Mouse (Mus musculus): Measurements from ENCODE around the gene Rer1. TPM values are rescaled to one million over a fixed set of nuclear protein-coding genes. Genes with fewer than 3 reads are reported as not detected.

Gene Rer1
- polyA plus RNA-seq (2015; fragmentation: Nextera tagmentation; extraction: Ambion mirVana): 184 and 189 TPM in 2 replicates

GRCm38 (mm10) chr4:155086108-155087024 is at the start of gene Rer1, which contains the start of gene Morn1:
Gene Rer1 (minus strand): TSS chr4:155086382.
Gene Morn1 (plus strand): TSS chr4:155086577.
- peak; percentile 100 for DNase-seq (ENCODE audit: low spot score)

DNA sequence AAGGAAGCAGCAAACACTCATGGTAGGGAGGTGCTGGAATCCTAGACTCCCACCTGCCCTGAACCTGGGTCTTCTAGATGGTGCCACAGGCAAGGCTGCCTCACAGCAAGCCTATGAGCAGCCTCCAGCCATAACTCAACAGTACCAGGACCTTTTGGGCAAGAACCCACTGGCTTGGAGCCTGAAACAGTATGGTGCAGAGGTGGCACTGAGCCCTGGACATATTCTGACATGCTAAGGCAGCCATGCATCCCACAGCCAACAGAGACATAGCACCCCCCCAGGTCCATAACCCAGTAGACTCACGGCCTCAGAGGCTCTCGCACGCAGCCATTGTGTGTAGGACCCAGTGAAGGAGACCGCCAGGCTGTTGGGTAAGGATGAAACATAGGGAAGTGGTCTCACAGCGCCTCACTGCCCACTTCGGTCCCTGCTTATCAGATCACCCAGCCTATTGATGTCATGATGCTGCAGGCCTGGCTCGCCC is 48.5 kb upstream of the Rer1 start:
- DNase-seq (ENCODE audit: low spot score): no peak

DNA sequence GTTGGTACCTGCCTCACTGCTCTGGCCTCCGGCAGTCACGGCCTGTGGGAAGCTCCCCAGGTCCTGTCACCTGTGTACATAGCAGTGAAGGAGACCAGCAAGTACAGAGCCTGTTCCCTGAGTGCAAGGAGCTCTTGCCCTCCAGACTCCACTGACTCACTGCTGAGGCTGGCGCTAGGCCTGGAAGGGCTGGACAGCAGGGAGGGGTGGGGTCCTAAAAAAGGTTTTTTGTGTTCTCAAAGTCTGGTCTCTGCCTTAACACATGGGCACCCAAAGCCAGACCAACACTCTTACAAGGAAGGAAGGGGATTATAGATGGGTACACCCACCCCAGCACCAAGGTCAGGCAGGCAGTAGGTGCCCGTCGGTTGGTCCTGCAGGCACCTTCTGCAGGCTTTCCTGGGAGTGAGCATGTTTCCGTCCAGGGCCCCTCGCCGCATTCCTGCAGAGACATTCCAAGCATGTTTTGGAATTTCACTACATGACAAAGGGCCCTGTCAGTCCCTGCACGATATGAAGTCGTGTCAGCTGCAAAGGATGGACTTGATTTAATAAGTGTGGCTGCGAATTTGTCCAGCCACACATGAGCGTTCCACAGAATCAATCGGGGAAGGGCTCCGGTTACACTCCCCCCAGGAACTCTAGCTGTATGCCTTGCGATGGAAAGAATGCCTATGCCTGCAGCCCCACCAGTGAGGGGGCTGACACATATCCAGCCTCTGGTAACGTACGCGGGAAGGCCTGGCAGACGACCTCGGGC is 47.7 kb upstream of the Rer1 start:
- DNase-seq (ENCODE audit: low spot score): no peak

DNA sequence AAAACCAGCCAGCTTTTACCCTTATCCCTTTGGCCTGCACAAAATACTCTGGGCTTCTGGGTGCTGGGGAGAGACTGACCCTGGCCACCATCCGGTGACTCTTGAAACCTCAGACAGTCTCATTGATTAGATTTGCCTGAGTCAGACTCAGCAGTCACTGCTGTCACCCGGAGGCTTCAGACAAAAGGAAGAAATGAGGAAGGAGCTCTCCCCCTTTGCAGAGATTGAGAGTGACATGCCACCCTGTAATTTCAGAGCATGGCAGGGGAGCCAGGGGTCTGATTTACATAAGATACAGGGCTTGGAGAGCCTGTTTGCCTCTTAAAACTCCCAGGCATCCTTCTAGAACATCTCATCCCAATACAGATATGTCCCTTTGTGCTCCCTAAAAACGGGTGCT is 47.0 kb upstream of the Rer1 start:
- DNase-seq (ENCODE audit: low spot score): no peak

- no peak for DNase-seq (ENCODE audit: low spot score)
Measured at GRCm38 (mm10) chr4:155130616-155131015, 44.4 kb upstream of the Rer1 start.

GRCm38 (mm10) chr4:155129996-155130395 is 43.8 kb upstream of the Rer1 start:
- no peak for DNase-seq (ENCODE audit: low spot score)

DNA sequence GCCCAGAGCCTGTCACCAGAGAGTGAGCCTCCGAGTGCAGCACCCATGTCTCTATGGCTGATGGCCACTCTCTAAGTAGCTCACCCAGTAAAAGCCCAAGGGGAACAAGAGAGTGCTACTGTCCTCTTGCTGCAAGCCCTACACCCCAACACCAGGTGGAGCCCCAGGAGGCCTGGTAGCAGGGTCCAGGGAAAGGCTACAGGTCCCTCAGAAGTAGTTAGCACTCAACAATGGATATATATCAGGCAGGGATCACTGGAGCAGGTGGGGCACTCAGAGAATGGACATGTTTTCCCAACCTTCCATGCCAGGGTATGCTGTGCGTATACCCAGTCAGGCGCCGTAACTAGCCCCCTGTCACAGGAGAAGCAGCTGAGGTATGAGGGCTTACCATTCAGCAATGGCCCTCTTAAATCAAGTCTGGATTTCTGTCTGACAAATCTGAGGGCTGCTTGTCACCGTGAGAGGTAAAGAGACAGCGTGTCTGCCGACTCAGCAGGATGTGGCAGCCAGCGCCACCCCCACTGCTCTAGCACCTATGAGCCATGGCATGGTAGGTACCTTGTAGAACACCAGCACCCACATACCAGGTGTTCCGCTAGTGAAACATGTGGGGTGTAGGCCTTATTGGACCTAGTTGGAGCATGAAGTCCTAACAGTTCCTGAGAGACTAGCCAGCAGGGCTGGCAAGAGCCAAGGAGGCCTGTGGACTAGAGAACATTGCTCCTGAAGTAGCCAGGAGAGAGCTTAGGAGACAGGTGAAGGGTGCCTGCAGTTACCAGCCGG is 43.1 kb upstream of the Rer1 start:
- peak; percentile 58 for DNase-seq (ENCODE audit: low spot score)

- no peak for DNase-seq (ENCODE audit: low spot score)
Measured at GRCm38 (mm10) chr4:155128411-155128810, 42.2 kb upstream of the Rer1 start.

DNA sequence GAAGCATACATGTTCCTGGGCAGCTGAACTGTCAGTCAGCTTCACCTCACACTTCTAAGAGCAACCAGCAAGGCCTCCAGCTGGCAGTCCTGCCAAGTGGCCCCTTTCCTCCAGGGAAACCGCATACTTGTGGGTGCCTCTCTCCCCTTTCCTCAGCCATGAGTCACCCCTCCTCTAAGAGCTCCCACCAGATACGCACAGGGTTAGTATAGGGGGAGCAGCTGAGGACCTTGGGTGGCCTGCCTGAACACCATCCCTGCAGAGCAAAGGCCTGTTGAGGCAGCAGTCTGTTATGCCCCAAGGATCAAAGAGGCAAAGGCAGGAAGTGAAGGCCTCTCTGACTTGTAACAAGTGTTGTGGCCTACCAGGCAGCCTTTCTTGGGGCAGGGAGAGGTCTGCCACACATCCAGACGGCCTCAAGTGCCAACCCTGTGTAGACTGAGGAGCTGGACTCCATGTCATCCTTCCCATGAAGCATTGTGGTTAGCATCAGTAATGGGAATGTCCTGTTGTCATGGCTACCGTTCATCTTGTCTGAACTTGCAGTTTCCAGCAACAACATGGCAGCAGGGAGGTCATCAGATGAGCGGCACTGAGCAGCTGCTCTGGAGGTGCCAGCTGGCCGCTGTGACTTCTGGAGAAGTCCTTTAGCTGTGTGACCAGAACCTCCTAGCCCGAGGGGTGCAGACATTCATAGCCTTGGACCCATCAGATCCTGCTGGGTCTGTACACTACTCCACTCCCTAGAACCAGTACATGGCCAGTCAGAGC is 40.6 kb upstream of the Rer1 start:
- peak; percentile 76 for DNase-seq (ENCODE audit: low spot score)

- no peak for DNase-seq (ENCODE audit: low spot score)
Measured at GRCm38 (mm10) chr4:155126194-155126593, 40.0 kb upstream of the Rer1 start.

- no peak for DNase-seq (ENCODE audit: low spot score)
Measured at GRCm38 (mm10) chr4:155125310-155125709, 39.1 kb upstream of the Rer1 start.

DNA sequence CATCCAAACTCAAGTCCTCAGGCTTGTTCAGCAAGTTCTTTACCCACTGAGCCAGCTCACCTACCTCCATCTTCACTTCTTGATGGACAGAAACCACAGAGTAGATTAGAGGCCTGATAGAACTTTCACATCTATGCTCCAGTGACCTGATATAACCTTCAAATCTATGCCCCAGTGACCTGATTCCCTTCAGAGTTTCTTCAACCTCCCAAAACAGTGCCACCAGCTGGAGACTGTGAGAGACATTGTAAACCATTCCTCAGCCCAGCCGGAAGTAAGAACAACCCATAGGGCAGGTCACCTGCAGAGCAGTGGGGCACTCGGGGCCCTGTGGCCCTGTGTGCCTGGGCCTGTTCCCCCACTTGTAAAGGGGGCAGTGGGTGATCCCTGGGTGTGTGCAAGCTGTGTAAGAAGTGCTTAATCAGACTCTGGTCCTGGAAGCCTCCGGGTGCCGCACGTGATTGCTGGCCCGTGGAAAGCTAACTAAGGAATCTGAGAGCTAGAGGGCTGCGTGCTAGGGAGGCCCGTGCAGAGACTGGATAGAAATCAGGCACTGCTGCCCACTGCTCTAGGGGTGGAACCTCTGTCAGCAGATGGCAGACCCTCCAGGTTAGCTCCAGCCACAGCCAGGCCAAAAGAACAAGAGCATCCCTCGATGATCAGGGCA is 37.8 kb upstream of the Rer1 start:
- DNase-seq (ENCODE audit: low spot score): no peak

- DNase-seq (ENCODE audit: low spot score): no peak
Measured at GRCm38 (mm10) chr4:155122444-155123040, 36.4 kb upstream of the Rer1 start.

GRCm38 (mm10) chr4:155121915-155122443 is 35.8 kb upstream of the Rer1 start:
- DNase-seq (ENCODE audit: low spot score): no peak

GRCm38 (mm10) chr4:155121222-155121621 is 35.0 kb upstream of the Rer1 start:
- DNase-seq (ENCODE audit: low spot score): no peak

GRCm38 (mm10) chr4:155120583-155120982 is 34.4 kb upstream of the Rer1 start:
- DNase-seq (ENCODE audit: low spot score): no peak

DNA sequence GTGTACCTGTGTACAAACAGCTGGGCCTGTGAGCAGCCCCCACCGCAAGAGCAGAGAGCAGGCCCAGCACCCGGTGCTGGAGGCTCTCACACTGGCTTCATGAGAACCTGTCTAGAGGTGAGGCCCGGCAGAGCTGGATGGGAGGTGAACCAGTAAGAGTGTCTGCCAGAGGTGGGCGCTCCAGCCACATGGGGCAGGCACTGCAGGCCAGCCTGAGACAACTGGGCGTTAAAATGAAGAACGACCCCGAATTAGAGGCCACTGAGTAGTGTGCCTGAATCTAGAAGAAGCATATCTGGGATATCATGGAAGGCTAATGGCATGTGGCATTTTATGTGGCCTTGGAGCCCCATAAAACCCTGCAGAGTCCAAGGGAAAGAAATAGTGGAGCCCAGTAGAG is 33.9 kb upstream of the Rer1 start:
- DNase-seq (ENCODE audit: low spot score): no peak

DNA sequence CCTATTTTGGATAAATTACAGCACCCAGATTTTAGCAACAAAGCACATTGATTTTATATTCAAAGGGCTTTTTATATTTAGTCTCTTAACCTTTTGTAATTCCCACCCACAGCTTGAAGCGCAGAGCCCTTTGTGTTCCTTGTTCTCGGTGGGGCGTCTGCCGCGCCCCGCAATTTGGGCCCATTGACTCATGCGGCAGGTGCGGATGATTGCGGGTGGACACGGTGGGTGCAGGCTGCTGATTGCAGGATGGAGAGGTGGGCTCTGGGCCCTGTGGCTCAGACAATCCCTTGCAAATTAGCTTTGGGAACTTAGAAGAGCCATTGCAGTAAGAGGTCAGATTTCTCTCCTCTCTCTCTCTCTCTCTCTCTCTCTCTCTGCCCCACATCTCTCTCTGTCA is 32.1 kb upstream of the Rer1 start:
- DNase-seq (ENCODE audit: low spot score): no peak

DNA sequence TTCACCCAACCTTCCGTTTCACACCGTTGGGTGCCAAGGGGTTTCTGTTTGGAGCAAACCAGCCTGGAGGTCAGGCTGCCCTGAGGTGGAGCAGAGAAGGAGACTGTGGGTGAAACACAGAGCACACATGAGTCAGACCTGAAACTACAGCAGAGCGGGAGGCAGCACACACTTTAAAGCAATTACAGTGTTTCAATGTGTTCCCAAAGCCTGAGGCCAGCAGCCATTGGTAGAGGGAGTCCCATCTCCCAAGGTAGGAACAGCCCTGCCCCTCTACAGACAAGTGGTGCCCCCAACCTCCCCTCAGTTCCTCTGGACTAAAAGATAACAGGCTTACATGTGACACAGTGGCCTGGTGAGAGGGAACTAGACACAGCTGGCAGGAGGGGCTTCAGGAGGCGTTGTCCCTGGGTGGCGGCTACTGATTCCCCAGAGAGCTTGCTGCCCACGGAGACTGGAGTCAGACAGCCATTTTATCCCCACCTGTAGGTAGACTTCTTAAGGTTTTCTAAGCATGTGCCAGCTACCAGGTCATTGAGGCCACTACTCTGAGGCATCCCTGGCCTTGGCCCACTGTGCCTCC is 31.3 kb upstream of the Rer1 start:
- DNase-seq (ENCODE audit: low spot score): no peak
